Mouse (Mus musculus) heart, embryonic 15.5 days (tissue): ENCODE data around the gene Hydin. TPM values are rescaled to one million over a fixed set of nuclear protein-coding genes. Genes with fewer than 3 reads are reported as not detected.
A peak's percentile ranks its signal among the peaks of the same experiment; 100 is the strongest.

Experiments
- ATAC-seq: fragments of 200-750 bp; cut with Nextera tagmentation; replicated peaks from 2 replicates; pipeline ENCODE4 v1.8.0; 2017; ENCODE audit warnings: low read depth, moderate TSS enrichment; ENCODE audit not compliant: insufficient number of reproducible peaks, insufficient read depth, low FRiP score
- H3K27ac ChIP-seq: fragments of 300-500 bp; sonication (generic); 2 replicates; pipeline ENCODE4 v1.5.1; 2015; ENCODE audit warnings: mild to moderate bottlenecking, inconsistent platforms
- H3K27me3 ChIP-seq: fragments of 300-500 bp; sonication (generic); 2 replicates; pipeline ENCODE4 v1.6.1; 2015; ENCODE audit warnings: inconsistent platforms
- H3K36me3 ChIP-seq: fragments of 300-500 bp; sonication (generic); 2 replicates; pipeline ENCODE4 v1.6.1; 2015; ENCODE audit warnings: mild to moderate bottlenecking, inconsistent platforms
- H3K4me1 ChIP-seq: fragments of 300-500 bp; sonication (generic); replicated peaks from 2 replicates; pipeline ENCODE4 v1.6.1; 2015; ENCODE audit warnings: inconsistent platforms
- H3K4me2 ChIP-seq: fragments of 300-500 bp; sonication (generic); 2 replicates; pipeline ENCODE4 v1.6.1; 2015; ENCODE audit warnings: inconsistent platforms, mild to moderate bottlenecking, moderate library complexity
- H3K4me3 ChIP-seq: fragments of 300-500 bp; sonication (generic); 2 replicates; pipeline ENCODE4 v1.5.1; 2015; ENCODE audit warnings: mild to moderate bottlenecking, inconsistent platforms
- H3K9ac ChIP-seq: fragments of 300-500 bp; sonication (generic); 2 replicates; pipeline ENCODE4 v1.6.1; 2015; ENCODE audit warnings: mild to moderate bottlenecking, inconsistent platforms
- H3K9me3 ChIP-seq: fragments of 300-500 bp; sonication (generic); replicated peaks from 2 replicates; pipeline ENCODE4 v1.6.1; 2016; ENCODE audit warnings: inconsistent platforms
- WGBS: fragments of 180-500 bp; shearing (Covaris S2); methylation state at CpG from one replicate; pipeline ENCODE4 v1.1.7; 2015; ENCODE audit warnings: mixed read lengths; 5-methylcytosine and 5-hydroxymethylcytosine counted together
- polyA plus RNA-seq: library from polyadenylated mRNA; unstranded; fragments of >200 nt; fragmentation: Nextera tagmentation; extraction: Ambion mirVana; gene quantifications from 2 replicates; pipeline ENCODE4 v1.2.1, GENCODE M21; 2015

The Hydin gene
- 0.04 and 0.15 TPM in 2 replicates for polyA plus RNA-seq

- no peaks in the 10 kb centered on the region for H3K36me3 ChIP-seq
- H3K27me3 ChIP-seq: peaks cover 18% of the 10 kb centered on the region; the same call in 1 of the 2 replicates
- no peaks in the 10 kb centered on the region for H3K9me3 ChIP-seq
- H3K9ac ChIP-seq: no peak within 1 kb of the TSS
- peaks cover 18% of the 10 kb centered on the region for H3K4me1 ChIP-seq
- H3K4me3 ChIP-seq: peak within 1 kb of the TSS; percentile 38
- no peak within 1 kb of the TSS for H3K27ac ChIP-seq
- peak within 1 kb of the TSS; percentile 66 for H3K4me2 ChIP-seq
- 1% methylated on average over 15 of the region's 15 CpGs for WGBS
- ATAC-seq: peak; percentile 64; the same call in 1 of the 2 replicates
These were observed at the start of gene Hydin for GRCm38 (mm10) chr8:110266741-110267140. Gene Hydin (plus strand): TSS chr8:110266977.

DNA sequence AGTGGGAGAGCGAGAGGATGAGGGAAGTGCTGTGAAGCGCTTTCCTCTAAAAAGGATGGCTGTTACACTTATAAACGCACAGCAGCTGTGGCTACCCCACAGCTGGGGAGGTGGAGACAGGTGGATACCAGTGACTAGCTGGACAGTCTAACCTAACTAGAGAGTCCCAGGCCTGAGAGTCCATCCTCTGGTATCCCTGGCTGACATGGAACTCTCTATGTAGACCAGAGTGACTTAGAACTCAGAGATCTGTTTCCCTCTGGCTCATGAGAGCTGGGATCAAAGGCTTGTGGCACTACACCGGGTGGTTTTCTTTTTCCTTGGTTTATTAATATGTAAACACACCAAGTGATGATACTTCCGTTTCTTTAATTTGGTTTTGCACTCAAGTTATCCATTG lies 49.6 kb upstream of the Hydin start:
- ATAC-seq: no peak
- WGBS: 37% methylated on average over 5 of the region's 5 CpGs
- no peaks in the 10 kb centered on the region for H3K9me3 ChIP-seq
- no peak overlapping the region for H3K9ac ChIP-seq
- H3K27me3 ChIP-seq: 0 out of 2 replicates have a peak, but pooled peaks cover 4% of the 10 kb centered on the region
- H3K36me3 ChIP-seq: peaks cover 13% of the 10 kb centered on the region
- H3K4me1 ChIP-seq: peaks cover 12% of the 10 kb centered on the region
- H3K27ac ChIP-seq: no peak overlapping the region
- H3K4me2 ChIP-seq: peak overlapping the region; percentile 75
- peak overlapping the region; percentile 62 for H3K4me3 ChIP-seq

GRCm38 (mm10) chr8:110217681-110218131 lies 49.1 kb upstream of the Hydin start:
- Histone ChIP-seq H3K4me1 (peaks cover 12% of the 10 kb centered on the region), H3K27me3 (0 out of 2 replicates have a peak, but pooled peaks cover 2% of the 10 kb centered on the region), H3K4me3 (peak overlapping the region; percentile 62), H3K9me3 (no peaks in the 10 kb centered on the region), H3K4me2 (peak overlapping the region; percentile 75), H3K27ac (0 out of 2 replicates have a peak overlapping the region, but pooled peaks have one; percentile 4), H3K9ac (peak overlapping the region; percentile 32), H3K36me3 (peaks cover 18% of the 10 kb centered on the region)
- WGBS: under 1% methylated on average over 42 of the region's 43 CpGs
- ATAC-seq: peak; percentile 100

DNA sequence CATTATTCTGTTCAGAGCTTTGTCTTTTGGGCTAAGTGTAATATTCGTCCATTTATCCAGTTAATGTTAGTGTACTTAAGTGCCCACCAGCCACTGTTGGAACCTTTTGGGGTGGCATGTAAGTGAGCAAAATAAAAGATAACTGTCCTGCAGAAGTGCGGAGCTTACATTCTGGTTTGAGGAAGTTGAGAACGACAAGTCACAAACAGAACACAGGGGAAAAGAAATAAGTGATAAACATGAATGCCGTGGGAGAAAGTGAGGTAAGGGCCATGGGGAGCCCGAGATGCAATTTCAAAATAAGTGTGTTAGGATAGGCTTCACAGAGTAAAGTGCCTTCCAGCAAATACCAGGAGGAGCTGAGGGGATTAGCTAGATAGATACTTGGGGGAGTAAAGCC lies 48.3 kb upstream of the Hydin start:
- Histone ChIP-seq H3K9ac (no peak overlapping the region), H3K36me3 (peaks cover 26% of the 10 kb centered on the region), H3K27me3 (no peaks in the 10 kb centered on the region), H3K4me2 (peak overlapping the region; percentile 75), H3K27ac (no peak overlapping the region), H3K9me3 (no peaks in the 10 kb centered on the region), H3K4me1 (peaks cover 12% of the 10 kb centered on the region), H3K4me3 (peak overlapping the region; percentile 62)
- ATAC-seq: no peak
- 52% methylated on average over 5 of the region's 5 CpGs for WGBS

GRCm38 (mm10) chr8:110220936-110221335 lies 45.8 kb upstream of the Hydin start:
- ATAC-seq: no peak
- no peaks in the 10 kb centered on the region for H3K27me3 ChIP-seq
- 81% methylated on average over 14 of the region's 14 CpGs for WGBS

DNA sequence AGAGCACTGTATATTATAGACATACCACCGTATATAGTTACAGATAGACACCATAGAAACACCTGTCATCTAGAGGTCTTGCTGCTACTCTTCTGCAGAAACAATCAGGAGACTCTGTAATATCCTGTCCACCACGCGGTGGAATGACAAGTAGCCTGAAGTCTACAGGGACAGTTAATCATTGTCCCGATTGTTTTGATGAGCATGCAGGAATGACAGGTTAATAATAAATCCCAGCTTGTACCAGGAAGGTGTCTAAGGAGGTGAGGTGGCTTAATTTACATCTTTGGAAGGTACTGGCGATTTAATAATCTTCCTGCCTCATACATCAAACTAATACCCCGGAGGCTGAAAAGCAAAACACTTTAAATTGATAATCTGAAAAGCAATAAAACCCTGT lies 36.0 kb upstream of the Hydin start:
- Histone ChIP-seq H3K36me3 (no peaks in the 10 kb centered on the region), H3K4me3 (no peak overlapping the region), H3K27ac (no peak overlapping the region), H3K4me1 (no peaks in the 10 kb centered on the region), H3K9ac (no peak overlapping the region), H3K9me3 (no peaks in the 10 kb centered on the region), H3K4me2 (no peak overlapping the region), H3K27me3 (no peaks in the 10 kb centered on the region)
- no peak for ATAC-seq
- 74% methylated on average over 6 of the region's 6 CpGs for WGBS

More at GRCm38 (mm10) chr8:110220936-110221335, 45.8 kb upstream of the Hydin start:
- H3K9me3 ChIP-seq: no peaks in the 10 kb centered on the region
- no peak overlapping the region for H3K4me3 ChIP-seq
- peaks cover 26% of the 10 kb centered on the region for H3K36me3 ChIP-seq
- H3K4me1 ChIP-seq: peaks cover 12% of the 10 kb centered on the region
- H3K9ac ChIP-seq: no peak overlapping the region
- no peak overlapping the region for H3K27ac ChIP-seq
- no peak overlapping the region for H3K4me2 ChIP-seq

- H3K27me3 ChIP-seq: no peaks in the 10 kb centered on the region
- no peaks in the 10 kb centered on the region for H3K36me3 ChIP-seq
- H3K9ac ChIP-seq: no peak overlapping the region
- ATAC-seq: no peak
- H3K27ac ChIP-seq: no peak overlapping the region
- no peaks in the 10 kb centered on the region for H3K9me3 ChIP-seq
- WGBS: 46% methylated on average over 7 of the region's 7 CpGs
- no peak overlapping the region for H3K4me3 ChIP-seq
- H3K4me2 ChIP-seq: no peak overlapping the region
- H3K4me1 ChIP-seq: no peaks in the 10 kb centered on the region
These were observed 24.2 kb upstream of the Hydin start for GRCm38 (mm10) chr8:110242278-110243177.

DNA sequence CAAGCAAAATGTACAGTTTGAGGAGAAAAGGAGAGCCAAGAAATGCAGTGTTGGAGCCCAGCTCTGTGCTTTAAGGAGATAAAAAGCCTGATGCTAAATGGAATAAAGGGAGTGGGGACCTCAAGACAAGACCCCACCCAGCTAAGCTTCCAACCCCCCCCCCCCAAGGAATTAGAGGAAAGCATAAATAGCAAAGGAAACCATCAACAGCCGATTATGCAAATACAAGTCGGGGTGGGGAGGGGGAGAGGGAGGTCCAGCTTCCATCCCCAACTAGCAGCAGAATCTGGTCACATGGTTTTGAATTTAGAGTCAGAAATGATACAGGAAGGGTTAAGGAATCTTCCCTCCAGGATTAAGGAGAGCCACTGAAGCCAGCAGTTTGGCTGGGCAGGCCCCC lies 22.2 kb upstream of the Hydin start:
- ATAC-seq: no peak
- Histone ChIP-seq H3K9me3 (no peaks in the 10 kb centered on the region), H3K27me3 (no peaks in the 10 kb centered on the region), H3K36me3 (no peaks in the 10 kb centered on the region), H3K27ac (no peak overlapping the region), H3K9ac (no peak overlapping the region), H3K4me3 (no peak overlapping the region), H3K4me1 (no peaks in the 10 kb centered on the region), H3K4me2 (no peak overlapping the region)
- 46% methylated on average over 2 of the region's 2 CpGs for WGBS

DNA sequence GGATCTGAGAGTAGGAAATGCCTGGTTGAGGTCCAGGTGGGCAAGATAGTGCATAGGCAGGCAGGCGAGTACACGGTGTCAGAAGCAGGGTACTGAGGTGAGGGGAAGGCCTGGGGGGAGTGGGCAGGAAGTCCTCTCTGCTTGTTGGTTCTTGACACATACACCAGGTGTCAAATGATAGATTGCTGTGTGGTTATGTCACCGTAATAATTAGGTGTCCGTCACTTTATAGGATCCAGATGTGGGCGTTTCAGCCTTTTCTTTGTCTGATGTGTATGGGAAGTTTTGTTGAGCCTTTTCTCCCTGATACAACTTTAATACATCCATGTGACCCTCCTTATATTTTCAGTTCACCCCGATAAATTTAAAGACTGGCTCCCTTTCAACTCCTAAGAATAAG lies 19.5 kb upstream of the Hydin start:
- no peaks in the 10 kb centered on the region for H3K36me3 ChIP-seq
- no peak for ATAC-seq
- no peaks in the 10 kb centered on the region for H3K9me3 ChIP-seq
- H3K4me3 ChIP-seq: no peak overlapping the region
- no peak overlapping the region for H3K4me2 ChIP-seq
- H3K27me3 ChIP-seq: no peaks in the 10 kb centered on the region
- H3K27ac ChIP-seq: no peak overlapping the region
- no peaks in the 10 kb centered on the region for H3K4me1 ChIP-seq
- H3K9ac ChIP-seq: no peak overlapping the region
- WGBS: 61% methylated on average over 6 of the region's 6 CpGs

DNA sequence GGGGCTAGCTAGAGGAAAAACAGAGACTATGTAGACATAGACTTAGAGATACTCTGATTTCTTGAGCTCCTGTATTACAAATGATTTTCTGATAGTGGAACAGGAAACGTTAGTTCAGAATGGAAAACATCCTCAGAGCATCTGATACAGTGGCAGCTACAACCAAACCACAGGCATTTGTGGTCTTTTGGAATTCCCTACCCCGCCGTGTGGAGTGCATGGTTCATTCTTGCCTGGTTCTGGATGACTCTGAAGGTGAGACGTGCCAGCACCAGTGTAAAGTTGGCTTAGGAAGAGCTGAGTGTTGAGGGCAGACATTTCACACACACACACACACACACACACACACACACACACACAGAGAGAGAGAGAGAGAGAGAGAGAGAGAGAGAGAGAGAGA lies 12.8 kb upstream of the Hydin start:
- Histone ChIP-seq H3K27ac (no peak overlapping the region), H3K4me1 (no peaks in the 10 kb centered on the region), H3K4me3 (no peak overlapping the region), H3K4me2 (no peak overlapping the region), H3K36me3 (no peaks in the 10 kb centered on the region), H3K9ac (no peak overlapping the region), H3K9me3 (no peaks in the 10 kb centered on the region), H3K27me3 (0 out of 2 replicates have a peak, but pooled peaks cover 4% of the 10 kb centered on the region)
- 62% methylated on average over 4 of the region's 4 CpGs for WGBS
- ATAC-seq: no peak

- H3K9me3 ChIP-seq: no peaks in the 10 kb centered on the region
- H3K36me3 ChIP-seq: no peaks in the 10 kb centered on the region
- no peak overlapping the region for H3K4me3 ChIP-seq
- no peak overlapping the region for H3K9ac ChIP-seq
- H3K4me2 ChIP-seq: no peak overlapping the region
- H3K4me1 ChIP-seq: peaks cover 18% of the 10 kb centered on the region
- no peak for ATAC-seq
- no peak overlapping the region for H3K27ac ChIP-seq
- peaks cover 18% of the 10 kb centered on the region; the same call in 1 of the 2 replicates for H3K27me3 ChIP-seq
- WGBS: 50% methylated on average over 11 of the region's 11 CpGs
These were observed 926 bp upstream of the Hydin start for GRCm38 (mm10) chr8:110265796-110266305.
